Mouse (Mus musculus): ENCODE measurements around the gene Plpp1.

- TF ChIP-seq GATA1 (IDR thresholded peaks at IDR 0.05; ENCODE audit: borderline replicate concordance, low read length) (no peak), CTCF (IDR thresholded peaks at IDR 0.05; ENCODE audit: low read depth, low read length) (no peak), GATA2 (IDR thresholded peaks at IDR 0.05; ENCODE audit: borderline replicate concordance, low read depth, low read length) (no peak), POLR2AphosphoS5 (IDR thresholded peaks at IDR 0.05; ENCODE audit: insufficient replicate concordance, low read depth, low read length) (no peak), TAL1 (conservative IDR thresholded peaks at IDR 0.05; ENCODE audit: low read depth, low read length) (no peak)
These were observed 22.2 kb upstream of the Plpp1 start for GRCm38 (mm10) chr13:112778407-112778806.
